Comparison of ENCODE assay signal across 10 mouse cellular contexts in the genomic region with DNA sequence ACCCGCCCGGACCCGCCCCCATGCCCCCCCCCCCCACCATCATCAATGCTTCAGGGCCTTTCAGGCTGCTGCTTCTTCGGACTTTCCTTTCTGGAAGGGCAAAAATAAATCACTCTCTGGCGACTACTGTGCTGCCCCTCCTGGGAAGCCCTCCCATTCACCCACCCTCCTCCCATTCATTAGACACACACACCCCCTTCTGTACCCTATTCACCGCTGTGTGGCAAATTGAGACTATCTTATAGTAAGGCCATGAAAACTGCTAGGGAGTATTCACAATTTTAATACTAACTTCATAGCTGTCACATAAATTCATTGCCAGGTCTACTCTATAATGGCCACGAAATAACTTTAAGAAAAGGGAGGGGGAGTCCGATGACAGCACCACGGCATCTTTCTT. TPM values are rescaled to one million over a fixed set of nuclear protein-coding genes. Genes with fewer than 3 reads are reported as not detected.
DNase-seq lines count a peak whose midpoint lies in the region; ATAC-seq and TF ChIP-seq lines count a peak whose summit lies in the region.
"Had no signal": no experiment of that assay in that cellular context is flagged by ENCODE, and none has a peak within 500 bp of the region (broad histone marks: within the 10 kb centered on the region; RNA-seq: fewer than 3 reads in every experiment).

No protein-coding gene starts in this region.

- TF ChIP-seq CTCF in CH12.LX (conservative IDR thresholded peaks at IDR 0.05 in 1 of 2, IDR thresholded peaks at IDR 0.05 in 1 of 2; ENCODE audit: low read depth in 2 of 2, low read length in 2 of 2), result no peak

- no peaks in the 10 kb centered on the region for H3K9me3 ChIP-seq in heart, embryonic 14.5 days (ENCODE audit: control insufficient read depth, low read length)
- H3K9me3 ChIP-seq in CH12.LX (replicated peaks; ENCODE audit: low read length), result no peaks in the 10 kb centered on the region
- H3K9me3 ChIP-seq in forebrain, embryonic 13.5 days (replicated peaks), result no peaks in the 10 kb centered on the region
- no peaks in the 10 kb centered on the region for H3K9me3 ChIP-seq in limb, embryonic 15.5 days
- no peaks in the 10 kb centered on the region for H3K9me3 ChIP-seq in liver, embryonic 11.5 days (ENCODE audit: control insufficient read depth, low read length)
- H3K9me3 ChIP-seq: liver, embryonic 13.5 days had no signal

- in situ Hi-C loops in CH12.LX (cut with MboI; ENCODE audit: low pct_ligation_motif_present, low pct_unique_long_range_greater_than_20kb, low sequenced_read_pairs), result no loop called here

- no peak overlapping the region for H3K9ac ChIP-seq in heart, embryonic 14.5 days (ENCODE audit: low read length)
- no peak overlapping the region for H3K9ac ChIP-seq in CH12.LX (ENCODE audit: insufficient read depth, low read depth)
- no peak overlapping the region for H3K9ac ChIP-seq in forebrain, embryonic 13.5 days
- no peak overlapping the region for H3K9ac ChIP-seq in limb, embryonic 15.5 days
- no peak overlapping the region for H3K9ac ChIP-seq in liver, embryonic 11.5 days (ENCODE audit: low read depth, low read length)
- H3K9ac ChIP-seq: liver, embryonic 13.5 days had no signal

- TF ChIP-seq RAD21 in CH12.LX (IDR thresholded peaks at IDR 0.05; ENCODE audit: low read depth, low read length), result no peak

- TF ChIP-seq EP300 in CH12.LX (IDR thresholded peaks at IDR 0.05; ENCODE audit: low read length), result no peak

- H3K4me3 ChIP-seq in heart, embryonic 14.5 days (ENCODE audit: control insufficient read depth in 1 of 2, insufficient read depth in 1 of 2, low read depth in 1 of 2, low read length in 2 of 2), result no peak overlapping the region
- no peak overlapping the region for H3K4me3 ChIP-seq in CH12.LX (replicated peaks in 1 of 3; ENCODE audit: low read depth in 2 of 3, low read length in 2 of 3, poor library complexity in 1 of 3)
- peak overlapping the region; percentile 42 for H3K4me3 ChIP-seq in forebrain, embryonic 13.5 days
- no peak overlapping the region for H3K4me3 ChIP-seq in limb, embryonic 15.5 days
- no peak overlapping the region; the same call in 1 of the 2 replicates for H3K4me3 ChIP-seq in liver, embryonic 11.5 days (ENCODE audit: low read depth, low read length)

- no peaks in the 10 kb centered on the region for H3K36me3 ChIP-seq in heart, embryonic 14.5 days (ENCODE audit: control insufficient read depth, insufficient read depth, low read length)
- H3K36me3 ChIP-seq in CH12.LX (replicated peaks in 1 of 2; ENCODE audit: control insufficient read depth in 1 of 2, insufficient read depth in 1 of 2, low read length in 1 of 2), result no peaks in the 10 kb centered on the region
- H3K36me3 ChIP-seq in forebrain, embryonic 13.5 days (ENCODE audit: poor library complexity, severe bottlenecking), result no peaks in the 10 kb centered on the region
- no peaks in the 10 kb centered on the region for H3K36me3 ChIP-seq in limb, embryonic 15.5 days
- H3K36me3 ChIP-seq in liver, embryonic 11.5 days (ENCODE audit: control insufficient read depth, insufficient read depth, low read length), result no peaks in the 10 kb centered on the region
- H3K36me3 ChIP-seq: liver, embryonic 13.5 days had no signal

- no peaks in the 10 kb centered on the region for H3K79me2 ChIP-seq in CH12.LX (replicated peaks; ENCODE audit: control insufficient read depth, extremely low read depth, insufficient read depth, poor library complexity, severe bottlenecking)

- H3K27ac ChIP-seq in heart, embryonic 14.5 days (replicated peaks in 1 of 2; ENCODE audit: control insufficient read depth in 1 of 2, insufficient read depth in 1 of 2, low read depth in 2 of 2, low read length in 2 of 2), result no peak overlapping the region
- H3K27ac ChIP-seq in CH12.LX (ENCODE audit: insufficient read depth, low read depth), result no peak overlapping the region
- H3K27ac ChIP-seq in forebrain, embryonic 13.5 days, result peak overlapping the region; percentile 90
- no peak overlapping the region for H3K27ac ChIP-seq in limb, embryonic 15.5 days
- H3K27ac ChIP-seq in liver, embryonic 11.5 days (ENCODE audit: low read depth, low read length), result no peak overlapping the region
- H3K27ac ChIP-seq: liver, embryonic 13.5 days had no signal

- no peak for DNase-seq in heart, adult 9 months (ENCODE audit: low spot score in 2 of 2)
- no peak for DNase-seq in CH12.LX (ENCODE audit: extremely low read depth)
- no peak for DNase-seq in natural killer cell, adult 2 months (ENCODE audit: low spot score in 2 of 2)
- no peak for DNase-seq in adrenal gland, adult (ENCODE audit: inconsistent age in 2 of 2, low spot score in 1 of 2)
- DNase-seq in liver, embryonic 11.5 days (ENCODE audit: low spot score), result no peak
- DNase-seq: liver, embryonic 13.5 days had no signal

- H3K4me2 ChIP-seq in heart, embryonic 14.5 days (ENCODE audit: low read length), result peak overlapping the region; percentile 90; the same call in 1 of the 2 replicates
- peak overlapping the region; percentile 54; the same call in 1 of the 2 replicates for H3K4me2 ChIP-seq in CH12.LX (ENCODE audit: insufficient read depth, low read depth, poor library complexity, severe bottlenecking)
- H3K4me2 ChIP-seq in forebrain, embryonic 13.5 days, result peak overlapping the region; percentile 67
- H3K4me2 ChIP-seq in limb, embryonic 15.5 days, result peak overlapping the region; percentile 96; the same call in 1 of the 2 replicates
- H3K4me2 ChIP-seq in liver, embryonic 11.5 days, result no peak overlapping the region; the same call in 1 of the 2 replicates

- TF ChIP-seq POLR2A in CH12.LX (IDR thresholded peaks at IDR 0.05; ENCODE audit: low read depth, low read length), result no peak

- 35% methylated on average over 9 of the region's 9 CpGs for WGBS in heart, embryonic 14.5 days
- WGBS in forebrain, embryonic 13.5 days, result 3% methylated on average over 9 of the region's 9 CpGs
- 18% methylated on average over 9 of the region's 9 CpGs for WGBS in limb, embryonic 15.5 days
- WGBS in liver, embryonic 11.5 days, result 35% methylated on average over 9 of the region's 9 CpGs

- no peak for ATAC-seq in heart, embryonic 14.5 days (ENCODE audit: insufficient number of reproducible peaks, insufficient read depth, low FRiP score, low read depth)
- ATAC-seq in forebrain, embryonic 13.5 days, result peak; percentile 44
- no peak for ATAC-seq in limb, embryonic 15.5 days (ENCODE audit: insufficient number of reproducible peaks, low FRiP score, low TSS enrichment, low read depth)
- ATAC-seq in liver, embryonic 11.5 days (replicated peaks; ENCODE audit: low FRiP score), result no peak

- dilution Hi-C loops in CH12.LX (cut with MboI; ENCODE audit: extremely low pct_ligation_motif_present, extremely low pct_unique_long_range_greater_than_20kb, low sequenced_read_pairs), result no loop called here

- H3K27me3 ChIP-seq in heart, embryonic 14.5 days (ENCODE audit: control insufficient read depth, insufficient read depth, low read length), result peaks cover 5% of the 10 kb centered on the region; the same call in 1 of the 2 replicates
- H3K27me3 ChIP-seq in CH12.LX (replicated peaks), result no peaks in the 10 kb centered on the region
- H3K27me3 ChIP-seq in forebrain, embryonic 13.5 days, result no peaks in the 10 kb centered on the region
- H3K27me3 ChIP-seq in limb, embryonic 15.5 days, result peaks cover 2% of the 10 kb centered on the region; the same call in 1 of the 2 replicates
- H3K27me3 ChIP-seq in liver, embryonic 11.5 days (replicated peaks; ENCODE audit: control insufficient read depth, insufficient read depth, low read length), result no peaks in the 10 kb centered on the region; the same call in 1 of the 2 replicates

- peaks cover 2 to 9% of the 10 kb centered on the region in 2 experiments; a peak in 1 of 4 replicates for H3K4me1 ChIP-seq in heart, embryonic 14.5 days (ENCODE audit: control insufficient read depth in 2 of 2, insufficient read depth in 2 of 2, low read length in 2 of 2)
- no peaks in the 10 kb centered on the region; a peak in 1 of 4 replicates for H3K4me1 ChIP-seq in CH12.LX (ENCODE audit: control insufficient read depth in 1 of 2, insufficient read depth in 2 of 2)
- H3K4me1 ChIP-seq in forebrain, embryonic 13.5 days, result peaks cover 26% of the 10 kb centered on the region
- peaks cover 11% of the 10 kb centered on the region for H3K4me1 ChIP-seq in limb, embryonic 15.5 days
- H3K4me1 ChIP-seq in liver, embryonic 11.5 days (replicated peaks; ENCODE audit: control insufficient read depth, insufficient read depth, low read length), result no peaks in the 10 kb centered on the region

TF ChIP-seq in CH12.LX, 34 proteins besides CTCF, POLR2A, EP300 and RAD21 (continues in another document):
- TF ChIP-seq SIN3A (IDR thresholded peaks at IDR 0.05; ENCODE audit: low read length) (no peak), HCFC1 (IDR thresholded peaks at IDR 0.05; ENCODE audit: low read depth, low read length) (no peak), NELFE (IDR thresholded peaks at IDR 0.05; ENCODE audit: low read depth, low read length) (no peak), ETS1 (conservative IDR thresholded peaks at IDR 0.05; ENCODE audit: low read depth, low read length) (no peak), ELF1 (IDR thresholded peaks at IDR 0.05; ENCODE audit: low read depth, low read length) (no peak), JUN (IDR thresholded peaks at IDR 0.05; ENCODE audit: insufficient read depth, low read depth, low read length) (no peak), TBP (conservative IDR thresholded peaks at IDR 0.05; ENCODE audit: low read depth, low read length) (no peak), MYC (IDR thresholded peaks at IDR 0.05; ENCODE audit: low read depth, low read length) (no peak), E2F4 (IDR thresholded peaks at IDR 0.05; ENCODE audit: insufficient replicate concordance, low read depth, low read length) (no peak), RCOR1 (conservative IDR thresholded peaks at IDR 0.05; ENCODE audit: low read depth, low read length) (no peak)

RNA-seq across cellular contexts. Expression of gene 1700113H08Rik, which starts 1.1 kb away (rescaled TPM):
- not detected in 2 replicates for polyA plus RNA-seq in heart, embryonic 14.5 days (2014; fragmentation: Nextera tagmentation; extraction: Ambion mirVana)
- total RNA-seq in CH12.LX (2012; rRNA removed) (not detected in 2 replicates), CH12.LX (2014; rRNA removed) (not detected in 2 replicates)
- not detected in 2 replicates for polyA plus RNA-seq in CH12.LX (2012; ENCODE audit: insufficient read length, low read depth)
- polyA plus RNA-seq in forebrain, embryonic 13.5 days (2015; fragmentation: Nextera tagmentation; extraction: Ambion mirVana), result 0.19 and 0.28 TPM in 2 replicates
- polyA plus RNA-seq in limb, embryonic 15.5 days (2015; fragmentation: Nextera tagmentation; extraction: Ambion mirVana), result not detected in 2 replicates
- polyA plus RNA-seq in liver, embryonic 11.5 days (2014; fragmentation: Nextera tagmentation; extraction: Ambion mirVana), result not detected in 2 replicates
- total RNA-seq: common myeloid progenitor, adult 5-6 weeks had no signal
- polyA plus RNA-seq: liver, embryonic 13.5 days had no signal

RNA-seq across cellular contexts. Expression of gene Stab2, which starts 51.1 kb away (rescaled TPM):
- polyA plus RNA-seq in heart, embryonic 14.5 days (2014; fragmentation: Nextera tagmentation; extraction: Ambion mirVana), result 0.59 and 0.89 TPM in 2 replicates
- total RNA-seq in CH12.LX (2012; rRNA removed) (not detected in 2 replicates), CH12.LX (2014; rRNA removed) (not detected in 2 replicates)
- polyA plus RNA-seq in CH12.LX (2012; ENCODE audit: insufficient read length, low read depth), result 0.09 and 0.12 TPM in 2 replicates
- polyA plus RNA-seq in forebrain, embryonic 13.5 days (2015; fragmentation: Nextera tagmentation; extraction: Ambion mirVana), result 0.09 TPM in 1 of 2 replicates, not detected in the other
- polyA plus RNA-seq in limb, embryonic 15.5 days (2015; fragmentation: Nextera tagmentation; extraction: Ambion mirVana), result 0.14 and 0.23 TPM in 2 replicates
- polyA plus RNA-seq in liver, embryonic 11.5 days (2014; fragmentation: Nextera tagmentation; extraction: Ambion mirVana), result 24.2 and 27.2 TPM in 2 replicates
- total RNA-seq: common myeloid progenitor, adult 5-6 weeks had no signal

Comparison
In these comparisons a context has a peak if more than half of its experiments do, and no peak if none do; other contexts are left out.
1. RNA of gene Stab2, which starts 51.1 kb away (polyA plus RNA-seq): 24.2 to 27.2 TPM in liver, embryonic 11.5 days; 0.59 to 0.89 TPM in heart, embryonic 14.5 days, 0.14 to 0.23 TPM in limb, embryonic 15.5 days, 0.09 TPM in forebrain, embryonic 13.5 days and 0.09 to 0.12 TPM in CH12.LX; every median in the first group is over 10 times any median in the second.